Mouse (Mus musculus) ES-E14 (cell line): ENCODE results near the gene Lin54. TPM values are rescaled to one million over a fixed set of nuclear protein-coding genes. Genes with fewer than 3 reads are reported as not detected.

ENCODE experiments used
- DNase-seq: peaks from one replicate; pipeline ENCODE4 v3.0.0-alpha.2; 2013; ENCODE audit warnings: low read depth, low spot score
- H3K27ac ChIP-seq: 2 replicates; pipeline ENCODE4 v1.5.1; 2012; ENCODE audit warnings: low read depth, mild to moderate bottlenecking, low read length, moderate library complexity, mixed read lengths; ENCODE audit not compliant: poor library complexity, insufficient read depth, severe bottlenecking
- H3K36me3 ChIP-seq: 2 replicates; pipeline ENCODE4 v1.6.1; 2012; ENCODE audit warnings: mild to moderate bottlenecking, low read length, moderate library complexity, mixed read lengths; ENCODE audit not compliant: control insufficient read depth, poor library complexity, insufficient read depth, severe bottlenecking
- H3K4me1 ChIP-seq, 2 experiments: fragments of 150-350 bp in 1 of 2; sonication (generic) in 1 of 2; 2 replicates each; pipeline ENCODE4 v1.6.1; 2012; ENCODE audit warnings: low read length in 2 of 2, mild to moderate bottlenecking in 1 of 2, mixed read lengths in 1 of 2; ENCODE audit not compliant: control insufficient read depth in 2 of 2, insufficient read depth in 2 of 2, poor library complexity in 1 of 2
- H3K4me3 ChIP-seq, 2 experiments: fragments of 150-350 bp in 1 of 2; sonication (generic) in 1 of 2; 2 replicates each; pipeline ENCODE4 v1.5.1; 2012; ENCODE audit warnings: low read length in 2 of 2, low read depth in 1 of 2, mild to moderate bottlenecking in 1 of 2, mixed read lengths in 1 of 2; ENCODE audit not compliant: insufficient read depth in 1 of 2, poor library complexity in 1 of 2, severe bottlenecking in 1 of 2
- H3K9ac ChIP-seq: 2 replicates; pipeline ENCODE4 v1.6.1; 2012; ENCODE audit warnings: low read depth, mild to moderate bottlenecking, low read length, mixed read lengths; ENCODE audit not compliant: poor library complexity, insufficient read depth, severe bottlenecking
- H3K9me3 ChIP-seq: fragments of 150-350 bp; sonication (generic); 2 replicates; pipeline ENCODE4 v1.6.1; 2012; ENCODE audit warnings: low read depth, mild to moderate bottlenecking, low read length; ENCODE audit not compliant: control insufficient read depth, insufficient read depth
- CHD2 ChIP-seq: IDR thresholded peaks from 2 replicates; pipeline ENCODE4 v1.6.1; 2014; ENCODE audit warnings: mild to moderate bottlenecking, low read depth, low read length, inconsistent platforms
- HCFC1 ChIP-seq: IDR thresholded peaks from 2 replicates; pipeline ENCODE4 v1.6.1; 2012; ENCODE audit warnings: low read length, inconsistent platforms, borderline replicate concordance; ENCODE audit not compliant: insufficient read depth
- MAFK ChIP-seq: IDR thresholded peaks from 2 replicates; pipeline ENCODE4 v1.6.1; 2014; ENCODE audit warnings: mild to moderate bottlenecking, low read depth, low read length, inconsistent platforms; ENCODE audit not compliant: insufficient read depth
- ZC3H11A ChIP-seq: IDR thresholded peaks from 2 replicates; pipeline ENCODE4 v1.6.1; 2012; ENCODE audit warnings: low read depth, mild to moderate bottlenecking, inconsistent platforms, low read length, borderline replicate concordance
- ZNF384 ChIP-seq: IDR thresholded peaks from 2 replicates; pipeline ENCODE4 v1.6.1; 2012; ENCODE audit warnings: low read depth, low read length, inconsistent platforms
- in situ Hi-C, 2 experiments: fragments of 600-800 bp; cut with MboI; formaldehyde crosslinking; loops; one replicate each; pipeline ENCODE4 v1.15.1; 2025; ENCODE audit warnings: low sequenced_read_pairs in 2 of 2, inconsistent platforms in 1 of 2; ENCODE audit not compliant: unreplicated experiment in 2 of 2
- total RNA-seq: library from RNA; depleted of rRNA; stranded (reverse); fragments of 300-350 nt; gene quantifications from 2 replicates; pipeline ENCODE4 v1.2.3, GENCODE M21; 2012

Gene Lin54
- total RNA-seq, 1 experiment: 27.8 TPM

GRCm38 (mm10) chr5:100410281-100410680 is 90.2 kb downstream of the Lin54 start:
- in situ Hi-C loops: no loop called here
- no peak overlapping the region for H3K27ac ChIP-seq
- TF ChIP-seq ZNF384 (no peak), ZC3H11A (no peak), HCFC1 (no peak), MAFK (no peak), CHD2 (no peak)
- H3K9ac ChIP-seq: no peak overlapping the region
- no peaks in the 10 kb centered on the region for H3K4me1 ChIP-seq
- DNase-seq: no peak
- H3K36me3 ChIP-seq: peaks cover 5% of the 10 kb centered on the region
- no peaks in the 10 kb centered on the region for H3K9me3 ChIP-seq
- no peak overlapping the region for H3K4me3 ChIP-seq

- in situ Hi-C loops: no loop called here
These were observed 92.0 kb downstream of the Lin54 start for GRCm38 (mm10) chr5:100408485-100408884.

GRCm38 (mm10) chr5:100396753-100397152 is 103.7 kb downstream of the Lin54 start:
- Histone ChIP-seq H3K36me3 (peaks cover 43% of the 10 kb centered on the region), H3K9me3 (no peaks in the 10 kb centered on the region), H3K27ac (no peak overlapping the region), H3K4me3 (no peak overlapping the region), H3K4me1 (no peaks in the 10 kb centered on the region), H3K9ac (no peak overlapping the region)
- no peak for DNase-seq
- TF ChIP-seq HCFC1 (no peak), ZNF384 (no peak), MAFK (no peak), CHD2 (no peak), ZC3H11A (no peak)
- in situ Hi-C loops: loop anchor here in 1 of 2 experiments (25.0 kb wide), 1 partner anchor 391 kb away; the partner anchor contains the start of genes Helq and Mrps18c

More at GRCm38 (mm10) chr5:100408485-100408884, 92.0 kb downstream of the Lin54 start:
- Histone ChIP-seq H3K4me1 (no peaks in the 10 kb centered on the region), H3K9ac (no peak overlapping the region), H3K36me3 (peaks cover 13% of the 10 kb centered on the region), H3K9me3 (no peaks in the 10 kb centered on the region), H3K27ac (no peak overlapping the region), H3K4me3 (no peak overlapping the region)
- no peak for TF ChIP-seq HCFC1
- no peak for DNase-seq

- DNase-seq: no peak
- in situ Hi-C loops: loop anchor here in 1 of 2 experiments (25.0 kb wide), 1 partner anchor 394 kb away; the partner anchor contains the start of genes Helq and Mrps18c
- TF ChIP-seq CHD2: no peak
- TF ChIP-seq HCFC1: no peak
- TF ChIP-seq MAFK: no peak
- TF ChIP-seq ZC3H11A: no peak
- peak; percentile 90 for TF ChIP-seq ZNF384
These were observed 106.8 kb downstream of the Lin54 start for GRCm38 (mm10) chr5:100393681-100394080.

GRCm38 (mm10) chr5:100392436-100392955 is 107.9 kb downstream of the Lin54 start:
- Histone ChIP-seq H3K9ac (no peak overlapping the region), H3K4me3 (no peak overlapping the region), H3K27ac (no peak overlapping the region), H3K4me1 (no peaks in the 10 kb centered on the region), H3K9me3 (no peaks in the 10 kb centered on the region), H3K36me3 (peaks cover 44% of the 10 kb centered on the region)
- no peak for DNase-seq
- TF ChIP-seq ZC3H11A (no peak), CHD2 (no peak), MAFK (no peak), ZNF384 (no peak), HCFC1 (no peak)
- in situ Hi-C loops: loop anchor here in 1 of 2 experiments (25.0 kb wide), 1 partner anchor 395 kb away; the partner anchor contains the start of genes Helq and Mrps18c

More at GRCm38 (mm10) chr5:100393681-100394080, 106.8 kb downstream of the Lin54 start:
- peaks cover 46% of the 10 kb centered on the region for H3K36me3 ChIP-seq
- H3K4me1 ChIP-seq: no peaks in the 10 kb centered on the region
- no peak overlapping the region for H3K4me3 ChIP-seq
- no peaks in the 10 kb centered on the region for H3K9me3 ChIP-seq
- H3K9ac ChIP-seq: no peak overlapping the region
- no peak overlapping the region for H3K27ac ChIP-seq
